Mouse (Mus musculus) limb, embryonic 13.5 days (tissue): ENCODE measurements around the gene Adap1. TPM values are rescaled to one million over a fixed set of nuclear protein-coding genes. Genes with fewer than 3 reads are reported as not detected.

ENCODE experiments used
- ATAC-seq: fragments of 200-750 bp; cut with Nextera tagmentation; 2 replicates; pipeline ENCODE4 v1.8.0; 2017; ENCODE audit warnings: low read depth, moderate number of reproducible peaks, moderate TSS enrichment; ENCODE audit not compliant: low FRiP score
- H3K27ac ChIP-seq: fragments of 300-500 bp; sonication (generic); 2 replicates; pipeline ENCODE4 v1.5.1; 2015; ENCODE audit warnings: inconsistent platforms, mild to moderate bottlenecking, moderate library complexity
- H3K27me3 ChIP-seq: fragments of 300-500 bp; sonication (generic); 2 replicates; pipeline ENCODE4 v1.6.1; 2015; ENCODE audit warnings: mild to moderate bottlenecking, inconsistent platforms
- H3K36me3 ChIP-seq: fragments of 300-500 bp; sonication (generic); 2 replicates; pipeline ENCODE4 v1.6.1; 2015; ENCODE audit warnings: inconsistent platforms, mild to moderate bottlenecking, moderate library complexity
- H3K4me1 ChIP-seq: fragments of 300-500 bp; sonication (generic); 2 replicates; pipeline ENCODE4 v1.6.1; 2015; ENCODE audit warnings: inconsistent platforms
- H3K4me2 ChIP-seq: fragments of 300-500 bp; sonication (generic); replicated peaks from 2 replicates; pipeline ENCODE4 v1.6.1; 2015; ENCODE audit warnings: inconsistent platforms, mild to moderate bottlenecking, moderate library complexity
- H3K4me3 ChIP-seq: fragments of 300-500 bp; sonication (generic); 2 replicates; pipeline ENCODE4 v1.5.1; 2015; ENCODE audit warnings: moderate library complexity, mild to moderate bottlenecking, inconsistent platforms
- H3K9ac ChIP-seq: fragments of 300-500 bp; sonication (generic); 2 replicates; pipeline ENCODE4 v1.6.1; 2015; ENCODE audit warnings: mild to moderate bottlenecking, inconsistent platforms
- H3K9me3 ChIP-seq: fragments of 300-500 bp; sonication (generic); 2 replicates; pipeline ENCODE4 v1.6.1; 2016; ENCODE audit warnings: inconsistent platforms
- WGBS: fragments of 180-500 bp; shearing (Covaris S2); methylation state at CpG from one replicate; pipeline ENCODE4 v1.1.7; 2015; 5-methylcytosine and 5-hydroxymethylcytosine counted together
- polyA plus RNA-seq: library from polyadenylated mRNA; unstranded; fragments of >200 nt; fragmentation: Nextera tagmentation; extraction: Ambion mirVana; gene quantifications from 2 replicates; pipeline ENCODE4 v1.2.1, GENCODE M21; 2015

The Adap1 gene
- polyA plus RNA-seq, 1 experiment from 2014 or later, result 0.94 TPM

DNA sequence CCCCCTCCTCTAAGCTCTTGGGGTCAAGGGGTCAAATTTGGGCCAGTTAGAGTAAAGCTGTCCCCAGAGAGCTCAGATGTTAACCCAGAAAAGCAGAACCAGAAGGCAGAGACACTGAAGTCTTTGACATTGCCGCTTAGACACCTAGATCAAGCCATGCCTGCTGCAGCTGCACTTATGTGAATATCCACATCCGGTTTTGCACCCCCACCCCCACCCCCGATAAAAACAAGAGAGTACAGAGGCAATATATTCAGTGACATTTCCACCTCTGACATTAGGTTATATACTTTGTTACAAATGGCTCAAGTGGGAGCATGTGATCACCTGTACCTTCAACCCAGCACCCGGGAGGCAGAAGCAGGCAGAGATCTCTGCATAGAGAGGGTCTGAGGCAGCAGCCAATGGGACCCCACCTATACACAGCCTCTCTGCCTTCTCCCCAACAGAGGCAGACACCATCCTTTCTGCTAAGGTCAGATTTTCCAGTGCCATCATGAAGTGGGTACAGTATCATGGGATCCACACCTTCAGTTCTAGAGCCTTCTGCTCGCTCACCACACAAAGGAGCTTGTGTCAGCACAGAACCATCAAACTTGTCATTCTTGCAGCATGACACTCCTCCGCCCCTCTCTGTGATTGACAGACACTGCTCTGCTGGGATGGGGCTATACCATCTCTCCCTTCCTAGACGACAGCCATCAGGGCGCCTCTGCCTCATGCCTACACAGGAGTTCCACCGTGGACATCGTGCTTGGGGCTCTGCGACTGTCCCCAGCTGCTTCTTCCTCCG, 34.8 kb downstream of the Adap1 start:
- Histone ChIP-seq H3K27ac (no peak overlapping the region), H3K4me1 (no peaks in the 10 kb centered on the region), H3K4me2 (no peak overlapping the region), H3K9me3 (no peaks in the 10 kb centered on the region), H3K9ac (no peak overlapping the region), H3K36me3 (no peaks in the 10 kb centered on the region), H3K4me3 (no peak overlapping the region), H3K27me3 (no peaks in the 10 kb centered on the region)
- WGBS, result 80% methylated on average over 12 of the region's 12 CpGs
- ATAC-seq, result no peak

DNA sequence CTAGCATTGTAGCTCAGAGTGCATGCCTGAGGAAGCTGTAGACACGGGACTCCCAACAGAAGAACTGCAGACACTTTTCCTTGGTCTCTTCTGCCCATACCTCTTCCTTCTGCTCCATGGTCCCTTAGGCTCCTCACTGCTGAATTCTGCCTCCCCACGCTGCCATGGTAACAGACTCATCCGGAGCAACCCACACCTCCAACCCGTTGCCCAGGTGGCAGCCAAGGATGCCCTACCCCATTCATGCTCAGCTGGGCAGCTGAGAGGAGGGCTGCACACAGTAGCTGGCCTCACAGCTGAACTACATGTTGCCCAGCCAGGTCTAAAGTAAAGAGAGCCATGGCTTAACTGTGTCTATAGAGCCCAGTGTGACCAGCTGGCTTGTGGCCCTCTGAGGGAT, 36.8 kb downstream of the Adap1 start:
- 81% methylated on average over 4 of the region's 4 CpGs for WGBS
- no peak overlapping the region for H3K4me2 ChIP-seq
- H3K27ac ChIP-seq, result no peak overlapping the region
- ATAC-seq, result no peak
- no peak overlapping the region for H3K9ac ChIP-seq
- H3K27me3 ChIP-seq, result no peaks in the 10 kb centered on the region
- no peaks in the 10 kb centered on the region for H3K9me3 ChIP-seq
- H3K4me3 ChIP-seq, result no peak overlapping the region
- H3K36me3 ChIP-seq, result no peaks in the 10 kb centered on the region
- H3K4me1 ChIP-seq, result no peaks in the 10 kb centered on the region

DNA sequence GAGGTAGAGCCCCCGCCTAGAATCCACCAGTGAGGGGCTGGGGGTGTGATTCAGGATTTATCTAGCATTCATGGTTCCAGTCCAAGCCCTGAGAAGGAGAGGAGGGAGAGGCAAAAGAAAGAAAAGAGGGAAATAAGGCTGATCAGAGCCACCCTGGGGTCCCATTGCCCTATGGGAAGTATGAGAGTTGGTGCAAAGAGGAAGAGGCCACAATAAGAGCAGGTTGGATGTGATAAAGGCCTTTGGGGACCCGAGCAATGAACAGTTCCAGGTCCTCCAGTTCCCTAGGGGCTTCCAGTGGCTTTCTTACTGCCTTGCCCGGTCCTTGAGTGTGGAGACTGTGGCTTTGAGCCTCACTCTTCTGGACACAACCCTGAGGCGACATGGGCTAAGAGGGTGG, 37.6 kb downstream of the Adap1 start:
- H3K4me2 ChIP-seq, result no peak overlapping the region
- WGBS, result 90% methylated on average over 4 of the region's 4 CpGs
- no peak overlapping the region for H3K4me3 ChIP-seq
- no peaks in the 10 kb centered on the region for H3K4me1 ChIP-seq
- H3K27ac ChIP-seq, result no peak overlapping the region
- no peak overlapping the region for H3K9ac ChIP-seq
- no peak for ATAC-seq
- peaks cover under 1% of the 10 kb centered on the region; the same call in 1 of the 2 replicates for H3K27me3 ChIP-seq
- H3K9me3 ChIP-seq, result no peaks in the 10 kb centered on the region
- H3K36me3 ChIP-seq, result no peaks in the 10 kb centered on the region

DNA sequence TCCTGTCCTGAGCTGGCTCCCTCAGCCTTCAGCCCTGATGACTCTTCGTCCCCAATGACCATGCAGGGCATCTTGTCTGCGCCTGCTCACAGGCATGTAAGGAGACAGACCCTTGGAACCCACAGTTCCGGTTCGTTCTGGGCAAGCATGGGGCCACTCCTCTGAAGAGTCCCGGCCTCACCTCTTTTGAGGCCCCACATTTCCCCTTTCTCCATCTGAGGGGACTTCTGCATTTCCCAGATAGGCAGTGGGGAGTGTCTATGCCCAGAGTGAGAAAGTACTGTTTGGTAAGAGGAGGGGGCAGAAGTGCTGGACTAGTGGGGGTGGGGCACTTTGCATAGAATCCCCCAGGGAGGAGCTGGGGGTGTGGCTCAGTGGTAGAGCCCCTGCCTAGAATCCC, 38.3 kb downstream of the Adap1 start:
- H3K27me3 ChIP-seq, result peaks cover 4% of the 10 kb centered on the region; the same call in 1 of the 2 replicates
- H3K9me3 ChIP-seq, result no peaks in the 10 kb centered on the region
- H3K9ac ChIP-seq, result no peak overlapping the region
- no peak overlapping the region for H3K4me3 ChIP-seq
- no peak overlapping the region for H3K4me2 ChIP-seq
- H3K4me1 ChIP-seq, result peaks cover under 1% of the 10 kb centered on the region; the same call in 1 of the 2 replicates
- ATAC-seq, result no peak
- H3K36me3 ChIP-seq, result no peaks in the 10 kb centered on the region
- WGBS, result 90% methylated on average over 5 of the region's 5 CpGs
- no peak overlapping the region for H3K27ac ChIP-seq

DNA sequence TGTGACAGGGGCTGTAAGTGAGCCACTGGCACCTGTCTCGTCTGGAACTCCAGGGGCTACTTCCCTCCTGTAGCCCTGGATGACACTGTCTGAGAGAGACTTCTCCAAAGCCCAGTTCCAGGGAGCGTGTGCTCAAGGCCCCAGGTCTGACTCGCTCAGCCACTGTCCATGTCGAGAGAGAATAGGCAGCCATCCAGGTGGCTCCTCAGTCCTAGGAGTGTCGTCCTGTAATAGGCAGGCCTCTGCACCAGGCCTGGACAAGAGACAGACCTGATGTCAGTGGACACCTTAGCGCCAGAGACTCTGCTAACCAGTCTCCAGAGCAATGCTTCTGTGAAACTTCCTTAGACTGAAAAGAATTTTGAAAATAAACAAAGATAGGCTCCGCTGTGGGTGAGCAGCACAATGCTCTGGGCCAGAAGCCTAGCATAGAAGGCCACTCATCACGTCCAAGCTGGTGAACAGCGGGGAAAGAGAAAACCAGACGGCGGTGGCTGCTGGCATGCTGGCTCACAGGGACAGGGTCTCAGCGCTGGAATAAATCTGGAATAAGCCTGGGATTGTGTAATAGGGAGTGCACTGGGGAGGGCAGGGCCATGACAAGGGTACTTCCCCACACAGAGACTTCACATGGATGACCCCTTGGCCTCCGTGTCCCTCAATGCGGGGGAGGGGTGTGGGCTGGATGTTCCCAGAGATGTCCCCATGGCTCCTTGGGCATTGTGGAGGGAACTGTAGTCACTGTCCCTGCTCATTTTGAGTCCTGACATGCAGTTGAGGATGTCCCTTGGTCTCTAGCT, 39.1 kb downstream of the Adap1 start:
- 70% methylated on average over 14 of the region's 14 CpGs for WGBS
- Histone ChIP-seq H3K9ac (no peak overlapping the region), H3K4me3 (no peak overlapping the region), H3K27ac (no peak overlapping the region), H3K9me3 (no peaks in the 10 kb centered on the region), H3K27me3 (peaks cover 4% of the 10 kb centered on the region; the same call in 1 of the 2 replicates), H3K4me1 (peaks cover 8% of the 10 kb centered on the region), H3K36me3 (no peaks in the 10 kb centered on the region), H3K4me2 (no peak overlapping the region)
- no peak for ATAC-seq

DNA sequence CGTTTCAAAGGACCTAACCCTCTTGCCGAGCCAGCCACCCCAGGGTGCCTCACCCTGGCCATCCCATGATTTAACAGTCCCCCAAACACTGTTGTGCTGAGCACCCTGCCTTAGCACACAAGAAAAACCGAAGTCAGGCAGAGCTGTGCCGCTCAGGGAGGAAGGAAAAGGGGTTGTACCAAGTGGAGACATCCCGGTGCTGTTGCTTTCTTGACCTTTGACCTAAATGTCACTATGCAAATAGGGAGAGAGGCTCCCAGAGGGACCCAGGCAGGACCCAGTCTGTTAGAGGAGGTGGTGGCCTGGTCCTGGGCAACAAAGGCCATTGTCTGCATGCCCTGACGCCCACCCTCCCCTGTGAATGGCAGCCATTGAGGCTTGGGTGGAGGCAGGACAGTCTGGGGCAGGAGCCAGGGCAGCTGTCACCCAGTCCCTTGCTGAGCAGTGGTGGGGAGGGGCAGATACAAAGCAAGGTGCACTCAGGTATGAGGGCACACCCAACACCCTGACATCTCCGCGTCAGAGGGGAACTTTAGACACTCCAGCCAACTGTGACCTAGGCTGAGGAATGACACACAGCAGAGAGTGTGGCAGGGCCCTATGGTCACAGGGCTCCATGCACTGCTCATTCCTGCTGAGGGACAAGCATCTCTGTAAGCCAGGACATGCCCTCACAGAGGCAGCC, 39.9 kb downstream of the Adap1 start:
- no peaks in the 10 kb centered on the region for H3K36me3 ChIP-seq
- H3K27ac ChIP-seq, result no peak overlapping the region
- no peak for ATAC-seq
- H3K4me1 ChIP-seq, result peaks cover 12% of the 10 kb centered on the region
- H3K9me3 ChIP-seq, result no peaks in the 10 kb centered on the region
- WGBS, result 62% methylated on average over 8 of the region's 8 CpGs
- H3K4me3 ChIP-seq, result no peak overlapping the region
- no peak overlapping the region for H3K4me2 ChIP-seq
- peaks cover 4% of the 10 kb centered on the region; the same call in 1 of the 2 replicates for H3K27me3 ChIP-seq
- H3K9ac ChIP-seq, result no peak overlapping the region

DNA sequence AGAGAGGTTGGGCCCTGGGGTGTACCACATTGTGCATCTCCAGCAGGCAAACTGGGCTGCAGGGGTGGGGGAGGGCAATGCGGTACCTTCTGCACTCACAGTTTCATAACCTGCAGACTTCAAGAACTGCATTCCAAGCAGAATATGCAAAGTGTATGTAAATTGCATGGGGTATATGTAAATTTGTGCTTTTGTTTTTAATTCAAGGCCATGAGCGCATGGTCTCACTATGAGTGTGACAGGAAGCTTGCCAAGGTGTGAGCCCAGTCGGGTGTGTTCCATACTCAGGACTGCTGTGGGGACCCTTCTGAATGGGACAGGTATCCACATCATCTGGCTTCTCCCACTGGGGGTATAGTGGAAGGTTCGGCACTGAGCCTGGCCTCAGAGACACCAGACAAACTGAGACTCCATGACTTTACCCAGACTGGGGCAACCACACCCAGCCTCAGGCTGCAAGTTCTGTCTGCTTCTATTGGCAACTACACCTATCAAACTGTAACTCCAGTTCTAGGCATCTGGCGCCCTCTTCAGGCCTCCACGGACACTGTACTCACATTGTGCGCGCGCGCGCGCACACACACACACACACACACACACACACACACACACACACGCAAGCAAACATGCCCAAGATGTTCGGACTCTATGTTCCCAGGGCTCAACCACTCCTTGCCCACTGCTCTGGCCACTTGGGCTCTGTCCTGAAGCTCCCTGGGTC, 41.8 kb downstream of the Adap1 start:
- H3K4me1 ChIP-seq, result peaks cover 17% of the 10 kb centered on the region
- 93% methylated on average over 14 of the region's 14 CpGs for WGBS
- H3K4me2 ChIP-seq, result no peak overlapping the region
- no peaks in the 10 kb centered on the region for H3K36me3 ChIP-seq
- peaks cover 4% of the 10 kb centered on the region; the same call in 1 of the 2 replicates for H3K27me3 ChIP-seq
- H3K9ac ChIP-seq, result no peak overlapping the region
- no peak overlapping the region for H3K4me3 ChIP-seq
- H3K9me3 ChIP-seq, result no peaks in the 10 kb centered on the region
- no peak overlapping the region for H3K27ac ChIP-seq
- no peak for ATAC-seq

DNA sequence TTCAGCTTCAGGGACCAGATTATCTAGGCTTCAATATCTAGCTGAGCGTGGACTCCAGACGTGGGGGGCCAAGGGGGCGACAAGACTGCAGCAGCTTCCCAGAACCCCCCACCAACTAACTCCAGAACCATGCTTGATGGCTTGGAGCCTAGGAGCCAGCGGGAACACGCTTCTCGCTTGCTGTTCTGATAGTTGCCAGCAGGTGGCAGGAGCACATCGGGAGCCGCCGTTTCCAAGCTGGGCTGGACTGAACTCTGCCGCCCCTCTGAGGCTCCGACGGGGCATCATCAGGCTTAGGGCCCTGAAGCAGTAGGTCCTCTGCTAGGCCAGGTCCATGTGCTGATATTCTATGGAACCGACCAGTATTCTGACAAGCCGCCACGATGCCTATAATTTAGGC, 43.2 kb downstream of the Adap1 start:
- H3K27me3 ChIP-seq, result peaks cover 4% of the 10 kb centered on the region; the same call in 1 of the 2 replicates
- peak overlapping the region; percentile 12; the same call in 1 of the 2 replicates for H3K27ac ChIP-seq
- H3K9me3 ChIP-seq, result no peaks in the 10 kb centered on the region
- peak overlapping the region; percentile 5; the same call in 1 of the 2 replicates for H3K4me2 ChIP-seq
- peaks cover 17% of the 10 kb centered on the region for H3K4me1 ChIP-seq
- ATAC-seq, result peak; percentile 46
- no peak overlapping the region for H3K9ac ChIP-seq
- no peaks in the 10 kb centered on the region for H3K36me3 ChIP-seq
- 5% methylated on average over 15 of the region's 15 CpGs for WGBS
- H3K4me3 ChIP-seq, result no peak overlapping the region

DNA sequence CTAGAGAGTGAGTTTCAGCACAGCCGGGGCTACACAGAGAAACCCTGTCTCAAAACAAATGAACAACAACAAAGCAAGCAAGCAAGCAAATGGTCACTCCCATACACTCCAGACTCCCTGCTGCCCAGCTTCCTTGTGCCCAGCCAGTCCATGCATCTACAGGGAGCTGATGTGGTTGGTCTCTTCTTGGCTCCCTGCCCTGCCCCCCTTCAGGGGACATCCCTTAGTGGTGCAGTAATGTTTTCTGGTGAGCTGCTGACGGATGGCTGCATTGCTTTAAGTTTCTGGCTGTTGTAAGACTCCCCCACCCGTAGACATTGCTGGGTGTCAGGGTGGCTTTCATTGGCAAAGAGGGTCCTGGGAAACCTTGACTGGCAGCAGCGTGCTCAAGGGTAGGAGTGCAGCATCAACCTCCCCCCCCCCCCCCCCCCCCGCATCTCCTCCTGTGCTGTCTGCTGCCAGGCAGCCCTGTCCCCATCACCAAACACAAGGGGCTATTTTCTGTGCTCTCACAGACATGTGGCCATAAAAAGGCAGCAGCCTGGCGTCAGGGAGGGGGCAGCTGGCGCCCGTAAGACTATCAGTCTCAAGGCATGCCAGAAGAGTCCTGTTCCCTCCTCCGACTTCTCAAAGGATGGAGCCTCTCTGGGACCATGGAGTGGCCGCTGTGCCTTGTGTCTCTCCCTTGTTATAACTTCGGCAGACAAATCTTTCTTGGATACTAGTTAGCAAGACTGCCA, 43.9 kb downstream of the Adap1 start:
- no peak overlapping the region; the same call in 1 of the 2 replicates for H3K4me2 ChIP-seq
- no peaks in the 10 kb centered on the region for H3K9me3 ChIP-seq
- H3K4me3 ChIP-seq, result no peak overlapping the region
- no peaks in the 10 kb centered on the region for H3K36me3 ChIP-seq
- peak overlapping the region; percentile 12; the same call in 1 of the 2 replicates for H3K27ac ChIP-seq
- peaks cover 17% of the 10 kb centered on the region for H3K4me1 ChIP-seq
- no peak overlapping the region for H3K9ac ChIP-seq
- WGBS, result 31% methylated on average over 11 of the region's 11 CpGs
- peak; percentile 30 for ATAC-seq
- peaks cover 4% of the 10 kb centered on the region; the same call in 1 of the 2 replicates for H3K27me3 ChIP-seq

DNA sequence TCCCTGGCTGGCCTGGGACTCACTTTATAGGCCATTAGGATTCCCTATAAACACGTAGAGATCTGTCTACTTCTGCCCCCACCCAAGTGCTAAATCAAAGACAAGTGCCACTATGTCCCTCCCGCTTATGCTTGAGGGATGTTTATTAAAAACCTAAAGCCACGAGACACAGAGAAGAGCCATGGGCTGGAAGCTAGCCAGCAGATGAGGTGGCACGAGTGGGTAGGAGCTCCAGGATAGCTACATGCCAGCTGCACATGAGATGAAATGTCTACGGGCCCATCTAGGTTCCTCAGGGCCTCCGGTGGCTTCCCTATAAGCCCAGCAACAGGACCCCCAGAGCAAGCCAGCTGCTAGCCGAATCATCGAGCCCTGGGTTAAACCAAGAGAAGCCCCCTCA, 48.1 kb downstream of the Adap1 start:
- Histone ChIP-seq H3K36me3 (no peaks in the 10 kb centered on the region), H3K4me1 (peaks cover 17% of the 10 kb centered on the region), H3K9me3 (no peaks in the 10 kb centered on the region), H3K4me2 (no peak overlapping the region), H3K9ac (no peak overlapping the region), H3K4me3 (no peak overlapping the region), H3K27ac (no peak overlapping the region), H3K27me3 (no peaks in the 10 kb centered on the region)
- ATAC-seq, result no peak
- WGBS, result 68% methylated on average over 8 of the region's 8 CpGs

DNA sequence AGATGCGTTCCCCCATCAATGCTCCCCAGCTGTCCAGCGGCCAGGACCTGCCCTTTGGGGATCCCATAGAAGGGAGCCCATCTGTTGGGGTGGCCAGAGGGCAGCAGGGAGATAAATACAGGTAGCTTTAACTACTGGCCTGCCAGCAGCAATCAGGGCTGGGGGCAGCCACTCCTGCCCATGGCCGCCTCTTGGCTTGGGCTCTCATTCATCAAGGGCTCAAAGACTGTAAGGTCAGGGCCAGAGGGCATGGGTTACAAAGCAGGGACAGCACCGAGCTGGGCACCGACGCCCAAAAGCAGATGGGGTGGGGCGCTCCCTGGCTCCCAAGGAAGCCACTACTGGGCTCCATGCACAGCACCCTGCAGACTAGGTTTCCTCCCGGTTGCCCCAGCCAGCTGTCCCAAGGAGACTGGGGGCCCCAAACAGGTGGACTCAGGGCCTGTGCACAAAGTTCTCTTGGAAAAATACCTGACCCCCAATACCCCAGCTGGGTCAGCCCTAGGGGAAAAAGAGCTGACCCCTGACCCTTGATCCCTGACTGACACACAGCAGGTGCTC, 53.3 kb downstream of the Adap1 start:
- H3K4me1 ChIP-seq, result no peaks in the 10 kb centered on the region
- H3K4me2 ChIP-seq, result no peak overlapping the region
- H3K9me3 ChIP-seq, result no peaks in the 10 kb centered on the region
- no peak overlapping the region for H3K4me3 ChIP-seq
- ATAC-seq, result 0 out of 2 replicates have a peak, but pooled peaks have one; percentile 20
- WGBS, result 49% methylated on average over 8 of the region's 8 CpGs
- no peak overlapping the region for H3K9ac ChIP-seq
- H3K27me3 ChIP-seq, result no peaks in the 10 kb centered on the region
- no peak overlapping the region for H3K27ac ChIP-seq
- peaks cover 27% of the 10 kb centered on the region for H3K36me3 ChIP-seq
